Mouse (Mus musculus): ENCODE measurements around the gene Tm6sf1. TPM values are rescaled to one million over a fixed set of nuclear protein-coding genes. Genes with fewer than 3 reads are reported as not detected.

Tm6sf1 gene
- total and polyA plus RNA-seq, 2 experiments from 2014 or later: 11.7 to 52.3 TPM

DNA sequence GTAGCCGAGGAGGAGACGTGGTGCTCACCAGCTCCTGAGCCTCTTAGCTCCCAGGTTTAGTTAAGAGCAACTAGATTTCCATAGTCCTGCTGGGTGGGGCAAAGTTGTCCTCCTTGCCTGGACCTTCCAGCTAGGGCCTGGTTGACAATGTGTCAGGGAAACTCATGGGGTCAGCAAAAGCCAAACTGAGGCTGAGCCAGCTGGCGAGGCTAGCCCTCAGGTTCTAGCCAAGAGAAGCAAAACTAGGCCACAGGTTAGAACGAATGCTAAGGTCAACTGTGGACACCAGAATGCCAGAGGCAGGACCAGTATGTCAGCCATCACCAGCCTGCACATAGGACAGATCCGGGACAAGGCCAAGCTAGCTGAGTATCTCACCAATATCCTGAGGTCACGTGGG, 17.4 kb upstream of the Tm6sf1 start:
- DNase-seq (ENCODE audit: low spot score) (no peak), ATAC-seq (ENCODE audit: insufficient read depth, low read depth) (no peak)
- Histone ChIP-seq H3K4me1 (ENCODE audit: control insufficient read depth, insufficient read depth) (0 out of 2 replicates have a peak, but pooled peaks cover 6% of the 10 kb centered on the region), H3K4me3 (ENCODE audit: low read depth, low read length) (no peak overlapping the region), H3K4me2 (ENCODE audit: low read depth, low read length) (no peak overlapping the region), H3K27me3 (ENCODE audit: control insufficient read depth, insufficient read depth, low read length) (no peaks in the 10 kb centered on the region), H3K9me3 (replicated peaks; ENCODE audit: control insufficient read depth, low read length) (no peaks in the 10 kb centered on the region), H3K27ac (ENCODE audit: low read depth) (no peak overlapping the region), H3K36me3 (replicated peaks; ENCODE audit: control insufficient read depth, insufficient read depth, low read length) (no peaks in the 10 kb centered on the region), H3K9ac (replicated peaks; ENCODE audit: low read depth, low read length) (no peak overlapping the region)
- no peak for TF ChIP-seq CTCF (IDR thresholded peaks at IDR 0.05; ENCODE audit: low read depth)
- no peak for TF ChIP-seq EP300 (IDR thresholded peaks at IDR 0.05; ENCODE audit: low read depth)
- 82% methylated on average over 6 of the region's 6 CpGs for WGBS

DNA sequence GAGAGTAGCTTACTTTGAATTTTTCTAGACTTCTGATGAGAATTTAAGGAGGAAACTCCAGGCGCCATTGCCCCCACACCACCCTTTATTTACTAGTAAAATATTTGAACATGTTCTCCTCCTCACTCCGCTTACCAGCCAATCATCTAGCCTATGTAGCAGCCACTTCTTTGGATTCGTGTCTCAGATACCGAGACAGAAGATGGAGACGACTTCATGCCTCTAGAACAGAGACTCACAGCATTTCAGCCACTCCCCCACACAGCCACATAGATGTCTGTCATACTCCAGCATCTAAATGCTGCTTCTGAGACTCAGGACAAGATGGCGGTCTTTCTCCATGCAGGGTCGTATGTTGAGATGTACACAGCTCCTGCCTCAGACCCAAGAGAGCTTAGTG, 16.7 kb upstream of the Tm6sf1 start:
- H3K27me3 ChIP-seq (ENCODE audit: control insufficient read depth, insufficient read depth, low read length): no peaks in the 10 kb centered on the region
- no peak for DNase-seq (ENCODE audit: low spot score)
- H3K9me3 ChIP-seq (replicated peaks; ENCODE audit: control insufficient read depth, low read length): no peaks in the 10 kb centered on the region
- H3K36me3 ChIP-seq (replicated peaks; ENCODE audit: control insufficient read depth, insufficient read depth, low read length): no peaks in the 10 kb centered on the region
- H3K9ac ChIP-seq (replicated peaks; ENCODE audit: low read depth, low read length): no peak overlapping the region
- WGBS: 91% methylated on average over 7 of the region's 7 CpGs
- TF ChIP-seq EP300 (IDR thresholded peaks at IDR 0.05; ENCODE audit: low read depth) (no peak), CTCF (IDR thresholded peaks at IDR 0.05; ENCODE audit: low read depth) (no peak)
- no peak for ATAC-seq (ENCODE audit: insufficient read depth, low read depth)
- H3K4me2 ChIP-seq (ENCODE audit: low read depth, low read length): no peak overlapping the region
- no peak overlapping the region for H3K4me3 ChIP-seq (ENCODE audit: low read depth, low read length)
- H3K4me1 ChIP-seq (ENCODE audit: control insufficient read depth, insufficient read depth): 0 out of 2 replicates have a peak, but pooled peaks cover 6% of the 10 kb centered on the region
- no peak overlapping the region for H3K27ac ChIP-seq (ENCODE audit: low read depth)

- Histone ChIP-seq H3K9me3 (replicated peaks; ENCODE audit: control insufficient read depth, low read length) (no peaks in the 10 kb centered on the region), H3K4me1 (ENCODE audit: control insufficient read depth, insufficient read depth) (0 out of 2 replicates have a peak, but pooled peaks cover 6% of the 10 kb centered on the region), H3K9ac (replicated peaks; ENCODE audit: low read depth, low read length) (no peak overlapping the region), H3K4me3 (ENCODE audit: low read depth, low read length) (no peak overlapping the region), H3K36me3 (replicated peaks; ENCODE audit: control insufficient read depth, insufficient read depth, low read length) (no peaks in the 10 kb centered on the region), H3K4me2 (ENCODE audit: low read depth, low read length) (no peak overlapping the region), H3K27ac (ENCODE audit: low read depth) (no peak overlapping the region), H3K27me3 (ENCODE audit: control insufficient read depth, insufficient read depth, low read length) (no peaks in the 10 kb centered on the region)
- TF ChIP-seq EP300 (IDR thresholded peaks at IDR 0.05; ENCODE audit: low read depth): no peak
- TF ChIP-seq CTCF (IDR thresholded peaks at IDR 0.05; ENCODE audit: low read depth): no peak
- DNase-seq (ENCODE audit: low spot score): no peak
- 62% methylated on average over 1 of the region's 1 CpGs for WGBS
- ATAC-seq (ENCODE audit: insufficient read depth, low read depth): no peak
These were observed 15.8 kb upstream of the Tm6sf1 start for GRCm38 (mm10) chr7:81842998-81843397.

GRCm38 (mm10) chr7:81843903-81844302, 14.9 kb upstream of the Tm6sf1 start:
- ATAC-seq (ENCODE audit: insufficient read depth, low read depth) (no peak), DNase-seq (ENCODE audit: low spot score) (no peak)
- Histone ChIP-seq H3K4me1 (ENCODE audit: control insufficient read depth, insufficient read depth) (0 out of 2 replicates have a peak, but pooled peaks cover 6% of the 10 kb centered on the region), H3K4me3 (ENCODE audit: low read depth, low read length) (no peak overlapping the region), H3K27me3 (ENCODE audit: control insufficient read depth, insufficient read depth, low read length) (no peaks in the 10 kb centered on the region), H3K9me3 (replicated peaks; ENCODE audit: control insufficient read depth, low read length) (no peaks in the 10 kb centered on the region), H3K36me3 (replicated peaks; ENCODE audit: control insufficient read depth, insufficient read depth, low read length) (no peaks in the 10 kb centered on the region), H3K9ac (replicated peaks; ENCODE audit: low read depth, low read length) (no peak overlapping the region), H3K4me2 (ENCODE audit: low read depth, low read length) (no peak overlapping the region), H3K27ac (ENCODE audit: low read depth) (no peak overlapping the region)
- TF ChIP-seq CTCF (IDR thresholded peaks at IDR 0.05; ENCODE audit: low read depth) (no peak), EP300 (IDR thresholded peaks at IDR 0.05; ENCODE audit: low read depth) (no peak)
- 86% methylated on average over 8 of the region's 8 CpGs for WGBS

DNA sequence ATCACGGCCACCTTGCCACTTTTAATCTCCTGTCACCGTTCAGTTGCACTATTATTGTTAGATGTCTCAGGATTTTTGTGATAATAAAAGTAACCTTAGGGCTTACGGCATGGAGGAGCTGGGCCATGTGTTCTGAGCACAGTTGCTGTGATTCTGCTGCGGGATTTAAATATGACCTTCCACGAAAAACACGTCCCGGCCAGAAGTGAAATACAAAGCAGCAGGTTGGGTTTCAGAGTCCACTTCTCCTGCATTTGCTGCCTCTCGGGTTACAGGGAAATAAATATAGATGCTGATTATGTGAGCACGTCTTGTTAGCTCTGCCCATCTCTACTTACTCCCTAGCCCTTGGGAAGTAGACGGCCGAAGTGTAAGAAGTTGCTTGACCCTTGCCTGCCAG, 14.0 kb upstream of the Tm6sf1 start:
- no peak for DNase-seq (ENCODE audit: low spot score)
- no peak overlapping the region for H3K9ac ChIP-seq (replicated peaks; ENCODE audit: low read depth, low read length)
- no peaks in the 10 kb centered on the region for H3K27me3 ChIP-seq (ENCODE audit: control insufficient read depth, insufficient read depth, low read length)
- no peak for ATAC-seq (ENCODE audit: insufficient read depth, low read depth)
- 0 out of 2 replicates have a peak, but pooled peaks cover 6% of the 10 kb centered on the region for H3K4me1 ChIP-seq (ENCODE audit: control insufficient read depth, insufficient read depth)
- WGBS: 64% methylated on average over 11 of the region's 11 CpGs
- H3K4me3 ChIP-seq (ENCODE audit: low read depth, low read length): no peak overlapping the region
- H3K9me3 ChIP-seq (replicated peaks; ENCODE audit: control insufficient read depth, low read length): no peaks in the 10 kb centered on the region
- TF ChIP-seq CTCF (IDR thresholded peaks at IDR 0.05; ENCODE audit: low read depth) (no peak), EP300 (IDR thresholded peaks at IDR 0.05; ENCODE audit: low read depth) (no peak)
- H3K4me2 ChIP-seq (ENCODE audit: low read depth, low read length): no peak overlapping the region
- no peak overlapping the region for H3K27ac ChIP-seq (ENCODE audit: low read depth)
- H3K36me3 ChIP-seq (replicated peaks; ENCODE audit: control insufficient read depth, insufficient read depth, low read length): no peaks in the 10 kb centered on the region

DNA sequence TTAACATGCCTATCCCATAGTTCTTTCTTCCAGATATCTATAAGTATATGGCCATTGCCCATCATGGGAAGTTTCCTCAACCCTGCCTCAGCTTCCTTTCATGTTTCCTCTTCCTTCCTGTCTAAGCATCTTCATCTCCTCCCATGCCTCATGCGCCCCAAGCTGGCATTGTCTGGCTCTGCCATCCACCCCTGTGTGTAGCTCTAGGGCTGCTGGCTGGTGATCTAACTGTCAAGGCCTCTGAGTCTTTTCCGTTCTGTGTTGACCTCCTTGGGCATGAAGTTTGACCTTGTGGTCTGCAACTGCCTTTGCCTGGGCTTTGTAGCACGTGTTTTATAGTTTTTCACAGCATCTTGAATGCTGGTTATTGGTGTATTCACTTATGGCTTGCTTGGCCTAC, 13.5 kb upstream of the Tm6sf1 start:
- Histone ChIP-seq H3K9me3 (replicated peaks; ENCODE audit: control insufficient read depth, low read length) (no peaks in the 10 kb centered on the region), H3K4me1 (ENCODE audit: control insufficient read depth, insufficient read depth) (0 out of 2 replicates have a peak, but pooled peaks cover 4% of the 10 kb centered on the region), H3K4me2 (ENCODE audit: low read depth, low read length) (no peak overlapping the region), H3K9ac (replicated peaks; ENCODE audit: low read depth, low read length) (no peak overlapping the region), H3K36me3 (replicated peaks; ENCODE audit: control insufficient read depth, insufficient read depth, low read length) (no peaks in the 10 kb centered on the region), H3K27ac (ENCODE audit: low read depth) (no peak overlapping the region), H3K27me3 (ENCODE audit: control insufficient read depth, insufficient read depth, low read length) (no peaks in the 10 kb centered on the region), H3K4me3 (ENCODE audit: low read depth, low read length) (no peak overlapping the region)
- no peak for ATAC-seq (ENCODE audit: insufficient read depth, low read depth)
- DNase-seq (ENCODE audit: low spot score): no peak
- WGBS: 74% methylated on average over 3 of the region's 3 CpGs
- TF ChIP-seq EP300 (IDR thresholded peaks at IDR 0.05; ENCODE audit: low read depth) (no peak), CTCF (IDR thresholded peaks at IDR 0.05; ENCODE audit: low read depth) (no peak)

Data from heart, postnatal 0 days (tissue).